ENCODE assay signal across 10 mouse cellular contexts in genomic region chr15:100936176-100936575, GRCm38 (mm10).
DNase-seq lines count a peak whose midpoint lies in the region; ATAC-seq and TF ChIP-seq lines count a peak whose summit lies in the region.
"Had no signal": no experiment of that assay in that cellular context is flagged by ENCODE, and none has a peak within 500 bp of the region (broad histone marks: within the 10 kb centered on the region; RNA-seq: fewer than 3 reads in every experiment).

No protein-coding gene starts in this region.

- no peak overlapping the region for H3K9ac ChIP-seq in heart, embryonic 13.5 days
- H3K9ac ChIP-seq in limb, embryonic 12.5 days (replicated peaks): peak overlapping the region; percentile 45

- peak overlapping the region; percentile 31 for H3K4me2 ChIP-seq in heart, embryonic 13.5 days
- peak overlapping the region; percentile 47 for H3K4me2 ChIP-seq in limb, embryonic 12.5 days

- no peaks in the 10 kb centered on the region for H3K9me3 ChIP-seq in heart, embryonic 13.5 days
- peaks cover 81% of the 10 kb centered on the region for H3K9me3 ChIP-seq in G1E (replicated peaks)
- H3K9me3 ChIP-seq in hindbrain, embryonic 10.5 days: no peaks in the 10 kb centered on the region
- no peaks in the 10 kb centered on the region for H3K9me3 ChIP-seq in limb, embryonic 12.5 days

- no peak for ATAC-seq in heart, embryonic 13.5 days (ENCODE audit: extremely low read depth, insufficient number of reproducible peaks, low FRiP score, low TSS enrichment)
- ATAC-seq in G1E (ENCODE audit: extremely low read depth, insufficient number of reproducible peaks, low FRiP score, poor library complexity, severe bottlenecking): no peak
- no peak for ATAC-seq in limb, embryonic 12.5 days (ENCODE audit: insufficient number of reproducible peaks, insufficient read depth, low FRiP score, low TSS enrichment, low read depth)
- ATAC-seq in inflammation-experienced regulatory T-cells, adult 6 months: no peak

- 63% methylated on average over 24 of the region's 24 CpGs for WGBS in heart, embryonic 13.5 days
- 61% methylated on average over 24 of the region's 24 CpGs for WGBS in hindbrain, embryonic 10.5 days
- WGBS in limb, embryonic 12.5 days: 53% methylated on average over 24 of the region's 24 CpGs

- H3K27ac ChIP-seq in heart, embryonic 13.5 days (replicated peaks): no peak overlapping the region
- peak overlapping the region; percentile 75 for H3K27ac ChIP-seq in hindbrain, embryonic 10.5 days
- peak overlapping the region; percentile 35; the same call in 1 of the 2 replicates for H3K27ac ChIP-seq in limb, embryonic 12.5 days

- H3K4me1 ChIP-seq in heart, embryonic 13.5 days: no peaks in the 10 kb centered on the region
- no peaks in the 10 kb centered on the region for H3K4me1 ChIP-seq in G1E (ENCODE audit: insufficient read depth, low read depth, low read length)
- H3K4me1 ChIP-seq in hindbrain, embryonic 10.5 days (replicated peaks): peaks cover 26% of the 10 kb centered on the region
- H3K4me1 ChIP-seq in limb, embryonic 12.5 days (replicated peaks): peaks cover 30% of the 10 kb centered on the region

- no peak for DNase-seq in heart, adult 18-20 months
- DNase-seq in G1E (ENCODE audit: low spot score): no peak
- no peak for DNase-seq in hindbrain, embryonic 10.5 days (ENCODE audit: low spot score)
- DNase-seq in T-cell, adult 2 months (ENCODE audit: low spot score): no peak
- no peak for DNase-seq in right cerebral cortex, postnatal 25 days
- DNase-seq: adrenal gland, adult 2 months; gastrocnemius, postnatal 25 days had no signal

- H3K27me3 ChIP-seq in heart, embryonic 13.5 days (replicated peaks): peaks cover 14% of the 10 kb centered on the region; the same call in 1 of the 2 replicates
- H3K27me3 ChIP-seq in G1E (ENCODE audit: insufficient read depth, low read length): no peaks in the 10 kb centered on the region
- H3K27me3 ChIP-seq in hindbrain, embryonic 10.5 days (ENCODE audit: insufficient read depth, poor library complexity, severe bottlenecking): no peaks in the 10 kb centered on the region
- H3K27me3 ChIP-seq in limb, embryonic 12.5 days: peaks cover 5% of the 10 kb centered on the region; the same call in 1 of the 2 replicates

- H3K36me3 ChIP-seq in heart, embryonic 13.5 days: no peaks in the 10 kb centered on the region
- no peaks in the 10 kb centered on the region for H3K36me3 ChIP-seq in G1E (replicated peaks)
- H3K36me3 ChIP-seq in hindbrain, embryonic 10.5 days: peaks cover 18% of the 10 kb centered on the region
- H3K36me3 ChIP-seq in limb, embryonic 12.5 days: no peaks in the 10 kb centered on the region

- TF ChIP-seq CTCF in G1E (IDR thresholded peaks at IDR 0.05; ENCODE audit: low read depth, low read length): no peak

- no peak overlapping the region for H3K4me3 ChIP-seq in heart, embryonic 13.5 days
- H3K4me3 ChIP-seq in G1E (ENCODE audit: low read depth, low read length): peak overlapping the region; percentile 6; the same call in 1 of the 2 replicates
- peak overlapping the region; percentile 33 for H3K4me3 ChIP-seq in hindbrain, embryonic 10.5 days
- peak overlapping the region; percentile 23 for H3K4me3 ChIP-seq in limb, embryonic 12.5 days (replicated peaks)
